Mouse (Mus musculus): ENCODE measurements at regions not wholly inside any gene's neighbourhood (a gene's known extent, or its start where the extent isn't known, plus 50 kb on each side); places are given as distances from the start of the nearest gene placed in this dataset.

GRCm38 (mm10) chr15:87369836-87370235, 174.3 kb upstream of the Fam19a5 start:
- no peaks in the 10 kb centered on the region for H3K9me3 ChIP-seq (ENCODE audit: control insufficient read depth, low read depth, low read length)
- ATAC-seq (ENCODE audit: insufficient number of reproducible peaks, insufficient read depth, low FRiP score, low read depth): no peak
- H3K27me3 ChIP-seq (ENCODE audit: control insufficient read depth, insufficient read depth, low read length): no peaks in the 10 kb centered on the region
- no peaks in the 10 kb centered on the region for H3K36me3 ChIP-seq (ENCODE audit: control insufficient read depth, insufficient read depth, low read length)
- no peak overlapping the region for H3K4me2 ChIP-seq (replicated peaks; ENCODE audit: low read depth, low read length)
- H3K27ac ChIP-seq (ENCODE audit: low read length): no peak overlapping the region
- H3K4me3 ChIP-seq (ENCODE audit: low read depth, low read length): no peak overlapping the region
- no peak overlapping the region for H3K9ac ChIP-seq (replicated peaks; ENCODE audit: low read depth, low read length)
- 89% methylated on average over 9 of the region's 9 CpGs for WGBS
- H3K4me1 ChIP-seq (ENCODE audit: control insufficient read depth, insufficient read depth, low read length): no peaks in the 10 kb centered on the region

- Histone ChIP-seq H3K9ac (replicated peaks; ENCODE audit: low read depth, low read length) (no peak overlapping the region), H3K9me3 (ENCODE audit: control insufficient read depth, low read depth, low read length) (no peaks in the 10 kb centered on the region), H3K36me3 (ENCODE audit: control insufficient read depth, insufficient read depth, low read length) (no peaks in the 10 kb centered on the region), H3K27ac (ENCODE audit: low read length) (no peak overlapping the region), H3K4me1 (ENCODE audit: control insufficient read depth, insufficient read depth, low read length) (no peaks in the 10 kb centered on the region), H3K4me2 (replicated peaks; ENCODE audit: low read depth, low read length) (no peak overlapping the region), H3K4me3 (ENCODE audit: low read depth, low read length) (no peak overlapping the region), H3K27me3 (ENCODE audit: control insufficient read depth, insufficient read depth, low read length) (no peaks in the 10 kb centered on the region)
- no peak for ATAC-seq (ENCODE audit: insufficient number of reproducible peaks, insufficient read depth, low FRiP score, low read depth)
- 78% methylated on average over 7 of the region's 7 CpGs for WGBS
These were observed 173.3 kb upstream of the Fam19a5 start for GRCm38 (mm10) chr15:87370761-87371160.

DNA sequence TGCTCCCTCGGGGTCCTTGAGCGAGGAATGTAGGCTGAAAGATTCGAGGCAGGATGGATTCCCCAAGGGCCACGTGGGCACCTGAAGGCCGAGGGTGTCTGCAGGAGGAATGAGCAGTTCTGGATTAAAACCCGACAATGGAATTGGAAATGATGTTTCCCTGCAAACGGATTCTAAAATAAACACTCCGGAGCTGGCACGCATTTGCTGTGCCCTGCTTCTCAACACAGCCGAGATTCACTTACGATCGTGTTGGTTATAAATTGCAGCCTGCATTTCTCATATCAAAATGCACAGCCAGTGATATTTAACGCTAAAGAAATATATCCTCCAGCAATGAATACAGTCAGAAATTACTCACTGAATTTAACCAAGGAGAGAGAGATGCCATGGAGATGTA, 169.4 kb upstream of the Fam19a5 start:
- H3K27ac ChIP-seq (ENCODE audit: low read length): no peak overlapping the region
- no peak for ATAC-seq (ENCODE audit: insufficient number of reproducible peaks, insufficient read depth, low FRiP score, low read depth)
- no peaks in the 10 kb centered on the region for H3K4me1 ChIP-seq (ENCODE audit: control insufficient read depth, insufficient read depth, low read length)
- no peak overlapping the region for H3K4me3 ChIP-seq (ENCODE audit: low read depth, low read length)
- H3K4me2 ChIP-seq (replicated peaks; ENCODE audit: low read depth, low read length): no peak overlapping the region
- WGBS: 73% methylated on average over 13 of the region's 13 CpGs
- H3K27me3 ChIP-seq (ENCODE audit: control insufficient read depth, insufficient read depth, low read length): no peaks in the 10 kb centered on the region
- H3K9ac ChIP-seq (replicated peaks; ENCODE audit: low read depth, low read length): no peak overlapping the region
- no peaks in the 10 kb centered on the region for H3K9me3 ChIP-seq (ENCODE audit: control insufficient read depth, low read depth, low read length)
- H3K36me3 ChIP-seq (ENCODE audit: control insufficient read depth, insufficient read depth, low read length): no peaks in the 10 kb centered on the region

DNA sequence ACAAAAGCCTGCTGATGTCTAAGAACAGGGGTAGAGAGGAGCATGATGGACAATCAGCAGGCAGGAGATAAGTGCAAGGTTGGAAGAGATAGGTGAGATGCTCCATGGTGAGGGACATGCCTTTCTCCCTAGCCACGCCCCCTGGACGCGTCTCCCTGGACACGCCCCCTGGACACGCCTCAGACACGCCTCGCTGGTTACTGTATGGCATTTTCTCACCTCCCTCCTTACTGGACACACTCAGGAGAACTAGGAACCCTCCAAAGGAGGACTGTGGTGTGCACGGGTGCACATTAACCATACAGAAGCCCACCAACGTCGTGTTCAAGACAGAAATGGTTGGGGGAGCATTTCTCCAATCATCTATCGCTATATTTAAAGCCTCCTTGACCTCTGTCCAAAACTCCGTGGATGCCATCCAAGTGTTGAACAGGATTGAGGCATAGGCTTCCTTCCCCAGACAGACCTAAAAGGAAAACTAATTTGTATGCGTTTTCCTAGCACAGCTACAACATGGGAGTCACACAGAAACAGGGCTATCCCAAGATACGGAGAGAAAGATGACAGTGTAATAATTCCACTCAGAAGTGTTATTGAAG, 168.4 kb upstream of the Fam19a5 start:
- no peaks in the 10 kb centered on the region for H3K27me3 ChIP-seq (ENCODE audit: control insufficient read depth, insufficient read depth, low read length)
- H3K27ac ChIP-seq (ENCODE audit: low read length): no peak overlapping the region
- no peaks in the 10 kb centered on the region for H3K36me3 ChIP-seq (ENCODE audit: control insufficient read depth, insufficient read depth, low read length)
- H3K9me3 ChIP-seq (ENCODE audit: control insufficient read depth, low read depth, low read length): no peaks in the 10 kb centered on the region
- ATAC-seq (ENCODE audit: insufficient number of reproducible peaks, insufficient read depth, low FRiP score, low read depth): no peak
- no peak overlapping the region for H3K4me3 ChIP-seq (ENCODE audit: low read depth, low read length)
- H3K9ac ChIP-seq (replicated peaks; ENCODE audit: low read depth, low read length): no peak overlapping the region
- no peaks in the 10 kb centered on the region for H3K4me1 ChIP-seq (ENCODE audit: control insufficient read depth, insufficient read depth, low read length)
- WGBS: 69% methylated on average over 14 of the region's 14 CpGs
- H3K4me2 ChIP-seq (replicated peaks; ENCODE audit: low read depth, low read length): no peak overlapping the region

- Histone ChIP-seq H3K4me1 (ENCODE audit: control insufficient read depth, insufficient read depth, low read length) (no peaks in the 10 kb centered on the region), H3K36me3 (ENCODE audit: control insufficient read depth, insufficient read depth, low read length) (no peaks in the 10 kb centered on the region), H3K9ac (replicated peaks; ENCODE audit: low read depth, low read length) (no peak overlapping the region), H3K27ac (ENCODE audit: low read length) (no peak overlapping the region), H3K27me3 (ENCODE audit: control insufficient read depth, insufficient read depth, low read length) (no peaks in the 10 kb centered on the region), H3K4me3 (ENCODE audit: low read depth, low read length) (no peak overlapping the region), H3K9me3 (ENCODE audit: control insufficient read depth, low read depth, low read length) (no peaks in the 10 kb centered on the region), H3K4me2 (replicated peaks; ENCODE audit: low read depth, low read length) (no peak overlapping the region)
- WGBS: 35% methylated on average over 6 of the region's 6 CpGs
- no peak for ATAC-seq (ENCODE audit: insufficient number of reproducible peaks, insufficient read depth, low FRiP score, low read depth)
These were observed 160.4 kb upstream of the Fam19a5 start for GRCm38 (mm10) chr15:87383551-87384265.

DNA sequence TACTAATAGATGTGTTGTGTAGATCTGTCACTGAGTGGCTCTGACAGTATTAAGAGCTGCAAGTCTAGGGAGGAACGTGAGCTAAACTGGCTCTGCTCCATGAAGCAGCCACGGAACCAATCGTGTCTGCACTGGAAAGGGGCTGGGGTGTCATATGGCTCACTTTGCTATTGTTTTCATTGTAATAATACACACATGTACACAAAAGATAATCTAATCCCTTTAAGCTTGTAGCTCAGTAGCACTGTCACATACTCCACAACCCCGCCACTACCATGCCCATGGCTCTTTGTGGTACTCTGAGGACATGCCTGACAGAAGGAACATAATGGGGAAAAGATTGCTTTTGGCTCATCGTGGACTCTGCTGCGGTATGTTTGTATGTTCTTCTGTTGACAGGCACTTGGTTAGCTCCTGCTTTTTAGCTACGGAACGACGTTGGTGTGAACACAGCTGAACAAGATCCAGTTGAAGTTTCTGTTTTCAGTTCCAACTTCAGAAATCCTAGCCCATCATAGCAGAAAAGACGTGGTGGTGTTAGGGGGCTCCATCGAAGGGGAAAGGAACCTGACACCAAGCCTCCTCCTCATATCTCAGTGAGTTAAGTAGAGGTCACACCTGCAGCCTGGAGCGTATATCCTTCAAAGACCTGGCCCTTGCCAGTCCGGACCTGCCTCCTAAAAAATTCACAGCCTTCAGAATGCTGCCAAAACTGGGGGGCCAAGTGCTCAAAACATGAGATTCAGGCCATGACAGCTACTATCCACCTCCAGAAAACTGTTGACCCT, 159.6 kb upstream of the Fam19a5 start:
- WGBS: 43% methylated on average over 13 of the region's 13 CpGs

GRCm38 (mm10) chr15:87386513-87386983, 157.6 kb upstream of the Fam19a5 start:
- Histone ChIP-seq H3K9ac (replicated peaks; ENCODE audit: low read depth, low read length) (no peak overlapping the region), H3K9me3 (ENCODE audit: control insufficient read depth, low read depth, low read length) (no peaks in the 10 kb centered on the region), H3K4me2 (replicated peaks; ENCODE audit: low read depth, low read length) (no peak overlapping the region), H3K27me3 (ENCODE audit: control insufficient read depth, insufficient read depth, low read length) (no peaks in the 10 kb centered on the region), H3K27ac (ENCODE audit: low read length) (no peak overlapping the region), H3K36me3 (ENCODE audit: control insufficient read depth, insufficient read depth, low read length) (no peaks in the 10 kb centered on the region), H3K4me1 (ENCODE audit: control insufficient read depth, insufficient read depth, low read length) (no peaks in the 10 kb centered on the region), H3K4me3 (ENCODE audit: low read depth, low read length) (no peak overlapping the region)
- no peak for ATAC-seq (ENCODE audit: insufficient number of reproducible peaks, insufficient read depth, low FRiP score, low read depth)
- WGBS: 79% methylated on average over 6 of the region's 6 CpGs

More for the DNA sequence above, 159.6 kb upstream of the Fam19a5 start:
- Histone ChIP-seq H3K27ac (ENCODE audit: low read length) (no peak overlapping the region), H3K9me3 (ENCODE audit: control insufficient read depth, low read depth, low read length) (no peaks in the 10 kb centered on the region), H3K27me3 (ENCODE audit: control insufficient read depth, insufficient read depth, low read length) (no peaks in the 10 kb centered on the region), H3K4me3 (ENCODE audit: low read depth, low read length) (no peak overlapping the region), H3K36me3 (ENCODE audit: control insufficient read depth, insufficient read depth, low read length) (no peaks in the 10 kb centered on the region), H3K9ac (replicated peaks; ENCODE audit: low read depth, low read length) (no peak overlapping the region), H3K4me1 (ENCODE audit: control insufficient read depth, insufficient read depth, low read length) (no peaks in the 10 kb centered on the region), H3K4me2 (replicated peaks; ENCODE audit: low read depth, low read length) (no peak overlapping the region)
- no peak for ATAC-seq (ENCODE audit: insufficient number of reproducible peaks, insufficient read depth, low FRiP score, low read depth)

- H3K9ac ChIP-seq (replicated peaks; ENCODE audit: low read depth, low read length): no peak overlapping the region
- no peak overlapping the region for H3K27ac ChIP-seq (ENCODE audit: low read length)
- H3K9me3 ChIP-seq (ENCODE audit: control insufficient read depth, low read depth, low read length): no peaks in the 10 kb centered on the region
- H3K4me1 ChIP-seq (ENCODE audit: control insufficient read depth, insufficient read depth, low read length): no peaks in the 10 kb centered on the region
- no peak overlapping the region for H3K4me2 ChIP-seq (replicated peaks; ENCODE audit: low read depth, low read length)
- no peaks in the 10 kb centered on the region for H3K36me3 ChIP-seq (ENCODE audit: control insufficient read depth, insufficient read depth, low read length)
- WGBS: 10% methylated on average over 8 of the region's 8 CpGs
- no peak for ATAC-seq (ENCODE audit: insufficient number of reproducible peaks, insufficient read depth, low FRiP score, low read depth)
- H3K27me3 ChIP-seq (ENCODE audit: control insufficient read depth, insufficient read depth, low read length): no peaks in the 10 kb centered on the region
- no peak overlapping the region for H3K4me3 ChIP-seq (ENCODE audit: low read depth, low read length)
These were observed 152.7 kb upstream of the Fam19a5 start for GRCm38 (mm10) chr15:87391395-87391794.
